Mouse (Mus musculus) myocyte (in vitro differentiated cells): ENCODE measurements around the gene Ctnnbl1. TPM values are rescaled to one million over a fixed set of nuclear protein-coding genes. Genes with fewer than 3 reads are reported as not detected.

ENCODE experiments used
- H3K27me3 ChIP-seq: one replicate; pipeline ENCODE4 v1.6.1; 2011; ENCODE audit not compliant: control insufficient read depth, insufficient read depth, insufficient read length
- H3K36me3 ChIP-seq: one replicate; pipeline ENCODE4 v1.6.1; 2011; ENCODE audit not compliant: control insufficient read depth, insufficient read depth
- H3K4me2 ChIP-seq: one replicate; pipeline ENCODE4 v1.6.1; 2011; ENCODE audit warnings: low read depth, control low read depth
- H3K4me3 ChIP-seq: one replicate; pipeline ENCODE4 v1.5.1; 2011; ENCODE audit warnings: mild to moderate bottlenecking, control low read depth, moderate library complexity
- H3K79me2 ChIP-seq: one replicate; pipeline ENCODE4 v1.6.1; 2011; ENCODE audit not compliant: control insufficient read depth, insufficient read depth
- H3ac ChIP-seq: one replicate; pipeline ENCODE4 v1.6.1; 2011; ENCODE audit not compliant: control insufficient read depth, insufficient read length
- CEBPB ChIP-seq: IDR thresholded peaks from 2 replicates; pipeline ENCODE4 v1.6.1; 2011; ENCODE audit warnings: mild to moderate bottlenecking, moderate library complexity; ENCODE audit not compliant: poor library complexity, insufficient read depth, severe bottlenecking
- E2F4 ChIP-seq: IDR thresholded peaks from one replicate; pipeline ENCODE4 v1.6.1; 2011; ENCODE audit warnings: mild to moderate bottlenecking, control low read depth, moderate library complexity; ENCODE audit not compliant: insufficient read depth
- MAX ChIP-seq: IDR thresholded peaks from one replicate; pipeline ENCODE4 v1.6.1; 2011; ENCODE audit warnings: low read depth, mild to moderate bottlenecking, control low read depth
- MYOD1 ChIP-seq, 3 experiments: IDR thresholded peaks; one replicate each; pipeline ENCODE4 v1.6.1; 2011; ENCODE audit warnings: control low read depth in 2 of 3, low read depth in 2 of 3, mild to moderate bottlenecking in 2 of 3, moderate library complexity in 1 of 3; ENCODE audit not compliant: insufficient read length in 2 of 3, control insufficient read depth in 1 of 3
- MYOG ChIP-seq, 3 experiments: IDR thresholded peaks; one replicate each; pipeline ENCODE4 v1.6.1; 2011; ENCODE audit warnings: control low read depth in 2 of 3, low read depth in 2 of 3, mild to moderate bottlenecking in 2 of 3; ENCODE audit not compliant: insufficient read length in 2 of 3, control insufficient read depth in 1 of 3, insufficient read depth in 1 of 3
- POLR2A ChIP-seq: IDR thresholded peaks from one replicate; pipeline ENCODE4 v1.6.1; 2011; ENCODE audit warnings: low read depth, mild to moderate bottlenecking, control low read depth, moderate library complexity; ENCODE audit not compliant: insufficient read length
- POLR2AphosphoS2 ChIP-seq: IDR thresholded peaks from one replicate; pipeline ENCODE4 v1.6.1; 2011; ENCODE audit warnings: low read depth, control low read depth; ENCODE audit not compliant: insufficient read length
- REST ChIP-seq: IDR thresholded peaks from one replicate; pipeline ENCODE4 v1.6.1; 2011; ENCODE audit warnings: mild to moderate bottlenecking, control low read depth, moderate library complexity; ENCODE audit not compliant: insufficient read depth, insufficient read length
- SRF ChIP-seq: IDR thresholded peaks from one replicate; pipeline ENCODE4 v1.6.1; 2011; ENCODE audit warnings: low read depth; ENCODE audit not compliant: control insufficient read depth, insufficient read length
- TCF12 ChIP-seq: IDR thresholded peaks from one replicate; pipeline ENCODE4 v1.6.1; 2011; ENCODE audit warnings: mild to moderate bottlenecking, control low read depth; ENCODE audit not compliant: poor library complexity, insufficient read depth, severe bottlenecking
- TCF3 ChIP-seq: IDR thresholded peaks from one replicate; pipeline ENCODE4 v1.6.1; 2011; ENCODE audit warnings: low read depth, control low read depth; ENCODE audit not compliant: insufficient read length
- USF1 ChIP-seq: IDR thresholded peaks from one replicate; pipeline ENCODE4 v1.6.1; 2011; ENCODE audit warnings: low read depth, mild to moderate bottlenecking, control low read depth, moderate library complexity
- polyA plus RNA-seq: library from polyadenylated mRNA; unstranded; fragments of >200 nt; fragmentation: generic; extraction: Trizol; gene quantifications from one replicate; pipeline ENCODE4 v1.2.1, GENCODE M21; 2012; ENCODE audit warnings: missing spikeins

Ctnnbl1 gene
- polyA plus RNA-seq, 1 experiment: 35.0 TPM

GRCm38 (mm10) chr2:157881939-157882338 is 144.7 kb downstream of the Ctnnbl1 start:
- Histone ChIP-seq H3ac (no peak overlapping the region), H3K4me2 (no peak overlapping the region), H3K27me3 (no peaks in the 10 kb centered on the region), H3K79me2 (no peaks in the 10 kb centered on the region), H3K36me3 (no peaks in the 10 kb centered on the region), H3K4me3 (no peak overlapping the region)
- no peak for TF ChIP-seq MAX
- TF ChIP-seq REST: no peak
- TF ChIP-seq E2F4: no peak
- no peak for TF ChIP-seq TCF12
- TF ChIP-seq POLR2A: no peak
- TF ChIP-seq SRF: no peak
- no peak for TF ChIP-seq TCF3
- TF ChIP-seq USF1: no peak
- TF ChIP-seq CEBPB: no peak
- no peak for TF ChIP-seq MYOG (IDR thresholded peaks at IDR 0.05; ENCODE audit: control insufficient read depth in 1 of 3, insufficient read depth in 1 of 3, insufficient read length in 2 of 3, low read depth in 2 of 3)
- no peak for TF ChIP-seq POLR2AphosphoS2
- TF ChIP-seq MYOD1 (IDR thresholded peaks at IDR 0.05; ENCODE audit: control insufficient read depth in 1 of 3, insufficient read length in 2 of 3, low read depth in 2 of 3): no peak

- Histone ChIP-seq H3K4me2 (no peak overlapping the region), H3K79me2 (no peaks in the 10 kb centered on the region), H3ac (no peak overlapping the region), H3K4me3 (no peak overlapping the region), H3K36me3 (no peaks in the 10 kb centered on the region), H3K27me3 (no peaks in the 10 kb centered on the region)
- TF ChIP-seq MYOG (IDR thresholded peaks at IDR 0.05; ENCODE audit: control insufficient read depth in 1 of 3, insufficient read depth in 1 of 3, insufficient read length in 2 of 3, low read depth in 2 of 3) (no peak), USF1 (no peak), TCF3 (no peak)
These were observed 150.2 kb downstream of the Ctnnbl1 start for GRCm38 (mm10) chr2:157887275-157888025.

- Histone ChIP-seq H3ac (no peak overlapping the region), H3K4me3 (no peak overlapping the region), H3K79me2 (no peaks in the 10 kb centered on the region), H3K36me3 (no peaks in the 10 kb centered on the region), H3K4me2 (no peak overlapping the region), H3K27me3 (peaks cover 13% of the 10 kb centered on the region)
- no peak for TF ChIP-seq MAX
- TF ChIP-seq POLR2AphosphoS2: no peak
- TF ChIP-seq MYOD1 (IDR thresholded peaks at IDR 0.05; ENCODE audit: control insufficient read depth in 1 of 3, insufficient read length in 2 of 3, low read depth in 2 of 3): no peak
These were observed 154.0 kb downstream of the Ctnnbl1 start for GRCm38 (mm10) chr2:157891166-157891565.

- TF ChIP-seq E2F4: no peak
- TF ChIP-seq SRF: no peak
- TF ChIP-seq TCF3: no peak
- TF ChIP-seq MYOD1 (IDR thresholded peaks at IDR 0.05; ENCODE audit: control insufficient read depth in 1 of 3, insufficient read length in 2 of 3, low read depth in 2 of 3): no peak
- no peak for TF ChIP-seq MAX
- no peak for TF ChIP-seq TCF12
- TF ChIP-seq CEBPB: no peak
- no peak for TF ChIP-seq USF1
- TF ChIP-seq REST: no peak
- no peak for TF ChIP-seq MYOG (IDR thresholded peaks at IDR 0.05; ENCODE audit: control insufficient read depth in 1 of 3, insufficient read depth in 1 of 3, insufficient read length in 2 of 3, low read depth in 2 of 3)
- TF ChIP-seq POLR2A: no peak
- no peak for TF ChIP-seq POLR2AphosphoS2
- H3K4me2 ChIP-seq: no peak overlapping the region
- no peaks in the 10 kb centered on the region for H3K36me3 ChIP-seq
- H3ac ChIP-seq: no peak overlapping the region
- no peaks in the 10 kb centered on the region for H3K79me2 ChIP-seq
- peaks cover 31% of the 10 kb centered on the region for H3K27me3 ChIP-seq
- H3K4me3 ChIP-seq: no peak overlapping the region
These were observed 159.9 kb downstream of the Ctnnbl1 start for GRCm38 (mm10) chr2:157897131-157897530.

GRCm38 (mm10) chr2:157913204-157913636 is 176.0 kb downstream of the Ctnnbl1 start:
- H3K4me2 ChIP-seq: no peak overlapping the region
- peaks cover 14% of the 10 kb centered on the region for H3K27me3 ChIP-seq
- TF ChIP-seq MAX: peak; percentile 90
- TF ChIP-seq REST: peak; percentile 98
- no peak for TF ChIP-seq E2F4
- TF ChIP-seq MYOD1 (IDR thresholded peaks at IDR 0.05; ENCODE audit: control insufficient read depth in 1 of 3, insufficient read length in 2 of 3, low read depth in 2 of 3): no peak
- TF ChIP-seq MYOG (IDR thresholded peaks at IDR 0.05; ENCODE audit: control insufficient read depth in 1 of 3, insufficient read depth in 1 of 3, insufficient read length in 2 of 3, low read depth in 2 of 3): peak in 1 of 3 experiments; percentile 1
- TF ChIP-seq CEBPB: no peak
- no peak for TF ChIP-seq USF1
- no peak for TF ChIP-seq TCF3
- TF ChIP-seq POLR2A: no peak
- no peak for TF ChIP-seq TCF12
- TF ChIP-seq POLR2AphosphoS2: no peak
- TF ChIP-seq SRF: no peak
- H3K36me3 ChIP-seq: no peaks in the 10 kb centered on the region
- no peaks in the 10 kb centered on the region for H3K79me2 ChIP-seq
- no peak overlapping the region for H3K4me3 ChIP-seq
- H3ac ChIP-seq: no peak overlapping the region
